Mouse (Mus musculus) MEL (cell line): ENCODE data around the gene Unc13c.

Experiments
- CTCF ChIP-seq, 3 experiments: IDR thresholded peaks in 2 of 3; conservative IDR thresholded peaks in 1 of 3; 2 replicates each; pipeline ENCODE4 v1.5.1; 2011 to 2012; ENCODE audit warnings: low read length in 3 of 3, low read depth in 2 of 3, mild to moderate bottlenecking in 2 of 3, improper control_type of control experiment in 1 of 3, inconsistent platforms in 1 of 3, mixed read lengths in 1 of 3, moderate library complexity in 1 of 3; ENCODE audit not compliant: control insufficient read depth in 1 of 3, insufficient read depth in 1 of 3, poor library complexity in 1 of 3, severe bottlenecking in 1 of 3
- E2F4 ChIP-seq: IDR thresholded peaks from 2 replicates; pipeline ENCODE4 v1.6.1; 2011; ENCODE audit warnings: low read depth, low read length, improper control_type of control experiment, borderline replicate concordance
- EP300 ChIP-seq, 2 experiments: IDR thresholded peaks; 2 replicates each; pipeline ENCODE4 v1.6.1; 2011; ENCODE audit warnings: improper control_type of control experiment in 2 of 2, low read length in 2 of 2, low read depth in 1 of 2, mild to moderate bottlenecking in 1 of 2
- HCFC1 ChIP-seq: IDR thresholded peaks from 2 replicates; pipeline ENCODE4 v1.6.1; 2012; ENCODE audit warnings: low read depth, mild to moderate bottlenecking, inconsistent platforms, low read length, improper control_type of control experiment, moderate library complexity
- MAX ChIP-seq: IDR thresholded peaks from 2 replicates; pipeline ENCODE4 v1.6.1; 2011; ENCODE audit warnings: low read length, improper control_type of control experiment
- MYB ChIP-seq: IDR thresholded peaks from 2 replicates; pipeline ENCODE4 v1.6.1; 2011; ENCODE audit warnings: mild to moderate bottlenecking, low read depth, low read length, improper control_type of control experiment
- POLR2A ChIP-seq, 2 experiments: IDR thresholded peaks; 2 replicates each; pipeline ENCODE4 v1.6.1; 2011 to 2012; ENCODE audit warnings: low read length in 2 of 2, mild to moderate bottlenecking in 2 of 2, control low read depth in 1 of 2, improper control_type of control experiment in 1 of 2, low read depth in 1 of 2, moderate library complexity in 1 of 2; ENCODE audit not compliant: control insufficient read depth in 1 of 2, insufficient read depth in 1 of 2, poor library complexity in 1 of 2
- POLR2AphosphoS2 ChIP-seq: IDR thresholded peaks from 2 replicates; pipeline ENCODE4 v1.6.1; 2011; ENCODE audit warnings: low read length, improper control_type of control experiment
- POLR2AphosphoS5 ChIP-seq: IDR thresholded peaks from 2 replicates; pipeline ENCODE4 v1.6.1; 2012; ENCODE audit warnings: low read depth, borderline replicate concordance, mild to moderate bottlenecking, inconsistent platforms, low read length, moderate library complexity, mixed read lengths
- RAD21 ChIP-seq: IDR thresholded peaks from 2 replicates; pipeline ENCODE4 v1.6.1; 2011; ENCODE audit warnings: mild to moderate bottlenecking, low read depth, low read length, improper control_type of control experiment
- RCOR1 ChIP-seq: IDR thresholded peaks from 2 replicates; pipeline ENCODE4 v1.6.1; 2012; ENCODE audit warnings: low read depth, mild to moderate bottlenecking, inconsistent platforms, low read length, improper control_type of control experiment
- TAL1 ChIP-seq: IDR thresholded peaks from 2 replicates; pipeline ENCODE4 v1.6.1; 2012; ENCODE audit warnings: mild to moderate bottlenecking, inconsistent platforms, low read length, moderate library complexity, mixed read lengths
- USF1 ChIP-seq: IDR thresholded peaks from 2 replicates; pipeline ENCODE4 v1.6.1; 2014; ENCODE audit warnings: low read depth, mild to moderate bottlenecking, inconsistent platforms, low read length, improper control_type of control experiment, moderate library complexity
- USF2 ChIP-seq, 2 experiments: IDR thresholded peaks; 2 replicates each; pipeline ENCODE4 v1.6.1; 2011 to 2012; ENCODE audit warnings: improper control_type of control experiment in 2 of 2, low read length in 2 of 2, borderline replicate concordance in 1 of 2, inconsistent platforms in 1 of 2, low read depth in 1 of 2, mild to moderate bottlenecking in 1 of 2; ENCODE audit not compliant: insufficient read depth in 1 of 2

GRCm38 (mm10) chr9:73951586-73951985 is 17.2 kb downstream of the Unc13c start:
- TF ChIP-seq POLR2AphosphoS5 (no peak), CTCF (IDR thresholded peaks at IDR 0.05 in 2 of 3, conservative IDR thresholded peaks at IDR 0.05 in 1 of 3; ENCODE audit: control insufficient read depth in 1 of 3, insufficient read depth in 1 of 3, low read depth in 2 of 3, low read length in 3 of 3, poor library complexity in 1 of 3, severe bottlenecking in 1 of 3) (no peak), POLR2A (IDR thresholded peaks at IDR 0.05; ENCODE audit: control insufficient read depth in 1 of 2, insufficient read depth in 1 of 2, low read depth in 1 of 2, low read length in 2 of 2, poor library complexity in 1 of 2) (no peak), HCFC1 (no peak), EP300 (IDR thresholded peaks at IDR 0.05; ENCODE audit: low read depth in 1 of 2, low read length in 2 of 2) (no peak), TAL1 (no peak), POLR2AphosphoS2 (no peak), USF2 (IDR thresholded peaks at IDR 0.05; ENCODE audit: borderline replicate concordance in 1 of 2, insufficient read depth in 1 of 2, low read depth in 1 of 2, low read length in 2 of 2) (no peak), E2F4 (no peak), MYB (no peak), RAD21 (no peak), MAX (no peak), USF1 (no peak), RCOR1 (no peak)
